Mouse (Mus musculus): ENCODE data around the gene Gpc6. TPM values are rescaled to one million over a fixed set of nuclear protein-coding genes. Genes with fewer than 3 reads are reported as not detected.

Gene Gpc6
- polyA plus RNA-seq, 1 experiment from 2014 or later, result 32.2 TPM

GRCm38 (mm10) chr14:117951686-117952085 lies 1026.6 kb downstream of the Gpc6 start:
- no peak overlapping the region for H3K4me2 ChIP-seq (replicated peaks; ENCODE audit: low read depth, low read length)
- no peaks in the 10 kb centered on the region for H3K9me3 ChIP-seq (ENCODE audit: control insufficient read depth, low read length)
- no peaks in the 10 kb centered on the region for H3K36me3 ChIP-seq (ENCODE audit: control insufficient read depth, insufficient read depth, low read length)
- H3K4me3 ChIP-seq (ENCODE audit: low read depth, low read length), result no peak overlapping the region
- H3K9ac ChIP-seq (ENCODE audit: low read depth, low read length), result no peak overlapping the region
- no peaks in the 10 kb centered on the region for H3K4me1 ChIP-seq (replicated peaks; ENCODE audit: control insufficient read depth, insufficient read depth, low read length)
- H3K27ac ChIP-seq (ENCODE audit: low read depth, low read length), result no peak overlapping the region
- ATAC-seq (ENCODE audit: low FRiP score), result peak; percentile 58
- WGBS, result 58% methylated on average over 5 of the region's 5 CpGs
- no peak for DNase-seq (ENCODE audit: low spot score)
- no peaks in the 10 kb centered on the region for H3K27me3 ChIP-seq (ENCODE audit: control insufficient read depth, insufficient read depth, low read length)

DNA sequence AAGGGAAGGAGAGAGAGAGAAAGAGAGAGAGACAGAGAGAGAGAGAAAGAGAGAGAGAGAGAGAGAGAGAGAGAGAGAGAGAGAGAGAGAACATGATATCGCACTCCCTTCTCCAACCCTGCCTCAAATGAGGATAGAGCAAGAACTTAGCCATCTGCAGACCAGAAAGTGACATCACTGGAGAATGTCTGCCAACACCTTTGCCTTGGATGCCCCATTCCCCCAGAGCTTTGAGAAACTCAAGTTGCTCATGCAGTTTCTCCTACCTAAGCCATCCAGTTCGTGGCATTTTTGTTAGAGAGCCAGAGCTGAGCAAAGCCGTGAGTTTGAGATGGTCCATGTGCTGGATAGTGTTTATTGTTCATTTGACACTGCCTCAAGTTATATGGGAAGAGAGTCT lies 1030.9 kb downstream of the Gpc6 start:
- Histone ChIP-seq H3K27me3 (ENCODE audit: control insufficient read depth, insufficient read depth, low read length) (no peaks in the 10 kb centered on the region), H3K4me2 (replicated peaks; ENCODE audit: low read depth, low read length) (no peak overlapping the region), H3K27ac (ENCODE audit: low read depth, low read length) (no peak overlapping the region), H3K4me3 (ENCODE audit: low read depth, low read length) (no peak overlapping the region), H3K4me1 (replicated peaks; ENCODE audit: control insufficient read depth, insufficient read depth, low read length) (no peaks in the 10 kb centered on the region), H3K9me3 (ENCODE audit: control insufficient read depth, low read length) (no peaks in the 10 kb centered on the region), H3K9ac (ENCODE audit: low read depth, low read length) (no peak overlapping the region), H3K36me3 (ENCODE audit: control insufficient read depth, insufficient read depth, low read length) (no peaks in the 10 kb centered on the region)
- WGBS, result 92% methylated on average over 3 of the region's 3 CpGs
- ATAC-seq (ENCODE audit: low FRiP score), result no peak
- DNase-seq (ENCODE audit: low spot score), result no peak

GRCm38 (mm10) chr14:117958389-117958788 lies 1033.3 kb downstream of the Gpc6 start:
- ATAC-seq (ENCODE audit: low FRiP score) (no peak), DNase-seq (ENCODE audit: low spot score) (no peak)
- Histone ChIP-seq H3K9me3 (ENCODE audit: control insufficient read depth, low read length) (no peaks in the 10 kb centered on the region), H3K36me3 (ENCODE audit: control insufficient read depth, insufficient read depth, low read length) (no peaks in the 10 kb centered on the region), H3K27ac (ENCODE audit: low read depth, low read length) (no peak overlapping the region), H3K27me3 (ENCODE audit: control insufficient read depth, insufficient read depth, low read length) (no peaks in the 10 kb centered on the region), H3K4me3 (ENCODE audit: low read depth, low read length) (no peak overlapping the region), H3K4me2 (replicated peaks; ENCODE audit: low read depth, low read length) (no peak overlapping the region), H3K4me1 (replicated peaks; ENCODE audit: control insufficient read depth, insufficient read depth, low read length) (no peaks in the 10 kb centered on the region), H3K9ac (ENCODE audit: low read depth, low read length) (no peak overlapping the region)
- 91% methylated on average over 11 of the region's 11 CpGs for WGBS

DNA sequence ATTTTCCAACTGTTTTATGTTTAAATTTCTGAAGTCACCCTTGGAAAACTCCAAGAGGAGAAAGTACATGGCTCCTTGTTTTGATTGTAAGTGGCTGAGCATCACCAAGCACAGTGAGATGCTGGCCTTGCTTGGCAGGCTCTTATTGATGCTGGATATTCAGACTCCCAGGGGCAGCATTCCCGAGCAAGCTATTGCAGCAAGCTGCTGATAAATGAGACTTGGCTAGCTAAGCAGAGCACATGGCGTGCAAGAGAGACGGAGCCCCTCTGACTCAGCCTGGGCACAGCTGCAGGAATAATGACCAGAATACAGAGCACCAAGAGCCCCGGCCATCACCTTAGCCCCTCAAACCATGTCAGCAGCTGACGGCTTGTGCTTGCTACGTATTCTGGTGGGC lies 1036.2 kb downstream of the Gpc6 start:
- DNase-seq (ENCODE audit: low spot score) (peak; percentile 21), ATAC-seq (ENCODE audit: low FRiP score) (peak; percentile 86)
- Histone ChIP-seq H3K9ac (ENCODE audit: low read depth, low read length) (no peak overlapping the region), H3K36me3 (ENCODE audit: control insufficient read depth, insufficient read depth, low read length) (no peaks in the 10 kb centered on the region), H3K4me3 (ENCODE audit: low read depth, low read length) (no peak overlapping the region), H3K27ac (ENCODE audit: low read depth, low read length) (no peak overlapping the region), H3K4me1 (replicated peaks; ENCODE audit: control insufficient read depth, insufficient read depth, low read length) (no peaks in the 10 kb centered on the region), H3K4me2 (replicated peaks; ENCODE audit: low read depth, low read length) (no peak overlapping the region), H3K9me3 (ENCODE audit: control insufficient read depth, low read length) (no peaks in the 10 kb centered on the region), H3K27me3 (ENCODE audit: control insufficient read depth, insufficient read depth, low read length) (no peaks in the 10 kb centered on the region)
- 47% methylated on average over 6 of the region's 6 CpGs for WGBS

DNA sequence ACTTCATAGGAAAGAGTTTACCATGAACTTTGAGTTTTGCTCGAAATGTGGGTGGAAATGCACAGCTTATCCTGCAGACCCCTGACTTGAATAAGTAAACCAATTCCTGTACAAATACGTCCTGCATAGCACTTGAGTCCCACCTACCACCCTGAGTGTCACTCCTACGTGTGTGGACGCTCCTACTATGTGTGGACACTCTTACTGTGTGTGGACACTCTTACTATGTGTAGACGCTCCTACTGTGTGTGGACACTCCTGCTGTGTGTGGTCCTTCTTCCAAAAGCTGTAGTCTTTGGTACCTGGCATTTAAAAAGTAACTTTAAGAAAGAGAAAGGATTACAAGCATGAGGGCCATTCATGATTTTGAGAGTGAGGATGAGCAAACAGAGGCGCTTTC lies 1036.7 kb downstream of the Gpc6 start:
- Histone ChIP-seq H3K36me3 (ENCODE audit: control insufficient read depth, insufficient read depth, low read length) (no peaks in the 10 kb centered on the region), H3K27me3 (ENCODE audit: control insufficient read depth, insufficient read depth, low read length) (no peaks in the 10 kb centered on the region), H3K4me1 (replicated peaks; ENCODE audit: control insufficient read depth, insufficient read depth, low read length) (no peaks in the 10 kb centered on the region), H3K4me3 (ENCODE audit: low read depth, low read length) (no peak overlapping the region), H3K27ac (ENCODE audit: low read depth, low read length) (no peak overlapping the region), H3K9me3 (ENCODE audit: control insufficient read depth, low read length) (no peaks in the 10 kb centered on the region), H3K4me2 (replicated peaks; ENCODE audit: low read depth, low read length) (no peak overlapping the region), H3K9ac (ENCODE audit: low read depth, low read length) (no peak overlapping the region)
- ATAC-seq (ENCODE audit: low FRiP score), result no peak
- no peak for DNase-seq (ENCODE audit: low spot score)
- 91% methylated on average over 6 of the region's 6 CpGs for WGBS

DNA sequence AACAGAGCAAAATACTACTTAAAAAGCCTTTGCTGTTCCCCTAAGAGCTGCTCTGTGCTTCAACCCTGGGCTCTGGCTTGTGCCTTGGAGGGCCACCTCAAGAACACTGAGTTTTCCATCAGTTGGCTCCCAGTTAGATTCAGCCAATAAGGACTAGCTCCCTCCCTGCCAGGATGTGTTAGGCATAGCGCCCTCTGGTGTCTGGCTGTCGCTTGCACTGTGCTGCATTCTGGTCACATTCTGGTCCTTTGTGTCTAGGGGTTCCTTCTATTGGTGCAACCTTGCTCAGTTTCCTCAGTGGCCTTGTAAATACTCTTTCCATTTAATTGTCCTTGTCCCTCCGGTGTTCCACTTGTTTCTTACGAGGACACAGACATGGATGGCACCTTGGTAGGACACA lies 1037.3 kb downstream of the Gpc6 start:
- no peak for ATAC-seq (ENCODE audit: low FRiP score)
- no peak overlapping the region for H3K4me3 ChIP-seq (ENCODE audit: low read depth, low read length)
- H3K27ac ChIP-seq (ENCODE audit: low read depth, low read length), result no peak overlapping the region
- no peak overlapping the region for H3K9ac ChIP-seq (ENCODE audit: low read depth, low read length)
- no peak overlapping the region for H3K4me2 ChIP-seq (replicated peaks; ENCODE audit: low read depth, low read length)
- no peaks in the 10 kb centered on the region for H3K36me3 ChIP-seq (ENCODE audit: control insufficient read depth, insufficient read depth, low read length)
- H3K27me3 ChIP-seq (ENCODE audit: control insufficient read depth, insufficient read depth, low read length), result no peaks in the 10 kb centered on the region
- DNase-seq (ENCODE audit: low spot score), result peak; percentile 68
- H3K4me1 ChIP-seq (replicated peaks; ENCODE audit: control insufficient read depth, insufficient read depth, low read length), result no peaks in the 10 kb centered on the region
- no peaks in the 10 kb centered on the region for H3K9me3 ChIP-seq (ENCODE audit: control insufficient read depth, low read length)
- WGBS, result 53% methylated on average over 4 of the region's 4 CpGs

DNA sequence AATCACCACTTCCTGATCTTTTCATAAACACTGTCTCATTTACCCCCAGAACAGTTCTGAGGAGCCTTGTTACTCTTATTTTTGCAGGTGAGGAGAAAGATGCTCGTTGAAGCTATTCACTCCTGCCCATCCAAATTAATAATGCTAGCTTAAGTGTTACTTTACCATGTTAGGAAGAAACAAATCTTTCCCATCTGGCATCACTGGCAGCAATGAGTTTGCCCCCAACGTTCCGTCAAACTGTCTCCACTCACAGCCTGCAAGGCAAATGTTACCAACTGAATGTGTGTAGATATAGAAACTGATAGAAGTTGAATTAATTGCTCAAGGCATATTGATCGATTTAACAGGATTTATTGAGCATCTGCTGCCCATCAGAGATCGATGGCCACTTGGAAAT lies 1047.5 kb downstream of the Gpc6 start:
- ATAC-seq (ENCODE audit: low FRiP score) (no peak), DNase-seq (ENCODE audit: low spot score) (no peak)
- Histone ChIP-seq H3K4me2 (replicated peaks; ENCODE audit: low read depth, low read length) (no peak overlapping the region), H3K4me1 (replicated peaks; ENCODE audit: control insufficient read depth, insufficient read depth, low read length) (no peaks in the 10 kb centered on the region), H3K27me3 (ENCODE audit: control insufficient read depth, insufficient read depth, low read length) (no peaks in the 10 kb centered on the region), H3K4me3 (ENCODE audit: low read depth, low read length) (no peak overlapping the region), H3K36me3 (ENCODE audit: control insufficient read depth, insufficient read depth, low read length) (no peaks in the 10 kb centered on the region), H3K9ac (ENCODE audit: low read depth, low read length) (no peak overlapping the region), H3K27ac (ENCODE audit: low read depth, low read length) (no peak overlapping the region), H3K9me3 (ENCODE audit: control insufficient read depth, low read length) (no peaks in the 10 kb centered on the region)
- 91% methylated on average over 5 of the region's 5 CpGs for WGBS

- Histone ChIP-seq H3K9ac (ENCODE audit: low read depth, low read length) (no peak overlapping the region), H3K4me3 (ENCODE audit: low read depth, low read length) (no peak overlapping the region), H3K27ac (ENCODE audit: low read depth, low read length) (no peak overlapping the region), H3K4me2 (replicated peaks; ENCODE audit: low read depth, low read length) (no peak overlapping the region), H3K4me1 (replicated peaks; ENCODE audit: control insufficient read depth, insufficient read depth, low read length) (no peaks in the 10 kb centered on the region), H3K27me3 (ENCODE audit: control insufficient read depth, insufficient read depth, low read length) (no peaks in the 10 kb centered on the region), H3K9me3 (ENCODE audit: control insufficient read depth, low read length) (no peaks in the 10 kb centered on the region), H3K36me3 (ENCODE audit: control insufficient read depth, insufficient read depth, low read length) (no peaks in the 10 kb centered on the region)
- ATAC-seq (ENCODE audit: low FRiP score), result no peak
- no peak for DNase-seq (ENCODE audit: low spot score)
- WGBS, result 96% methylated on average over 10 of the region's 10 CpGs
Observed at GRCm38 (mm10) chr14:117981532-117981931, 1056.4 kb downstream of the Gpc6 start.

- DNase-seq (ENCODE audit: low spot score), result no peak
- Histone ChIP-seq H3K4me2 (replicated peaks; ENCODE audit: low read depth, low read length) (no peak overlapping the region), H3K9me3 (ENCODE audit: control insufficient read depth, low read length) (no peaks in the 10 kb centered on the region), H3K36me3 (ENCODE audit: control insufficient read depth, insufficient read depth, low read length) (no peaks in the 10 kb centered on the region), H3K4me3 (ENCODE audit: low read depth, low read length) (no peak overlapping the region), H3K27me3 (ENCODE audit: control insufficient read depth, insufficient read depth, low read length) (no peaks in the 10 kb centered on the region), H3K27ac (ENCODE audit: low read depth, low read length) (no peak overlapping the region), H3K9ac (ENCODE audit: low read depth, low read length) (no peak overlapping the region), H3K4me1 (replicated peaks; ENCODE audit: control insufficient read depth, insufficient read depth, low read length) (no peaks in the 10 kb centered on the region)
- no peak for ATAC-seq (ENCODE audit: low FRiP score)
- WGBS, result 93% methylated on average over 10 of the region's 10 CpGs
Observed at GRCm38 (mm10) chr14:117988444-117988843, 1063.3 kb downstream of the Gpc6 start.
